Mouse (Mus musculus): ENCODE data around the gene Twsg1.
"Not testable (repeated sequence)": the region's sequence is repeated elsewhere in the genome, so short reads cannot be mapped to it uniquely, and the experiment has no call there.

Gene Twsg1

DNA sequence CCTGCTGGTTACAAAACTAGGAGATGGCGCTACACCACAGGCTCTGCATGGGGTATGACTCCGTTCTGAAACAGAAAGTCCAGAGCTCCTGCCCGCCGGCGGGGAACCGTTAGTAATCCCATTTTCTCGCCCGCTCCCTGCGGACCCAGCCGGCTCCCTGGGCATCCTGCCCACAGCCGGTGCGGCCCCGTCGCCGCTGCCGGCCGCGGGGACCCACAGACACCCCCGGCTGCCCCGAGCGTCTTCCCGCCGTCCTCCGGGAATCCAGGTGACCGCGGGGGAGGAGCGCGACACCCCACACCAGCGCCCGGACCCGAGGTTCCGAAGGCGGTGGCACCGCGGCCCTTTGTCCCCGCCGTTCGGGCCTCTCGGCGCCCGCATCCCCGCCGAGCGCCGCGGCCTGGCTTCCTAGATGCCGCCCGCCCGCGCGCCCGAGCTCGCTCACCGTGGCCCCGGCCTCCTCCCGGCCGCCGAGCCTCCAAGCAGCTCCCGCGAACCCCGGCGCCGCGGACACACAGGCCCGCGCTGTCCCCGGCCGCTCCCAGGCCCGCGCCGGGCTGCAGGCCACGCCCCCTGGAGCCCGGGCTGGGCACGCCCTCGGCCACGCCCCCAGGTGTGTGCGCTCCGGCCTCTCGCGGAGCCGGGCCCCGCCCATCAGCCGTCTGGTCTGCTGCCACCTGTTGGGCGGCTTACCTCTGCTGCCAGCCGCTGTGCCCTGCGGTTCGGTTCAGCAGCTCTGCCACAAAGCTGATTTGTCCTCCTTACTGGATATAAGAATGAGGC lies at the start of gene Twsg1:
Gene Twsg1, minus strand, starts transcription at position 605 of the 783 bp plus-strand sequence.
- peak; percentile 98 for DNase-seq (ENCODE audit: low spot score)

DNA sequence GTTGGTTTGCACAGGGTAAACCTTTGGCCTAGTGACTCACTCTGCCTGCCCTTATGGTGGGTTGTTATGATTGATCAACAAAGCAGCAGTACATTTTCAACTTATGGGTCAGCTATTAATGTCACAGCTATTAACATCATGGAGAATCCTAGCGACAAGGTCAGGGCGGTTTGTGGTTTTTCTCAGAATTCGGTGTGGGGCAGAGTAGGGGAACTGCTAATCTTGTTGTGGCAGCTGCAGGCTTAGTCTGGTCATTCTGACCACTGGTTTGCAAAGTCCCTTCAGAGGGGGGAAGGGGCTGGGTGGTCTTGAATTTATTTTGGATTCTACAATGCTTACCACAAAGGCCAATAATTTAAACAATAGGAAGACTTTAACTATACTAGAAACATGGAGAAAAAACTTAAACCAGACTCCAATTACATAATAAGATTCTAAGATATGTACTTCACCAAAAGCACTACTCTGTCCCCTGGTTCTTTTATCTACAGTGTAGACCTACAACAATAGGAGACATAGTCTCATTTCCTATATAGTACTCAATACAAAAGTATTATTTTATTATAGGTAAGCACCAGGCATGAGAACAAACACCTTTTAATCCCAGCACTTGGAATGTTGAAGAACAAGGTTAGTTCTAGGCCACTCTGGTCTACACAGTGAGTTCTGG lies 37.3 kb upstream of the Twsg1 start:
- DNase-seq (ENCODE audit: low spot score), result no peak

DNA sequence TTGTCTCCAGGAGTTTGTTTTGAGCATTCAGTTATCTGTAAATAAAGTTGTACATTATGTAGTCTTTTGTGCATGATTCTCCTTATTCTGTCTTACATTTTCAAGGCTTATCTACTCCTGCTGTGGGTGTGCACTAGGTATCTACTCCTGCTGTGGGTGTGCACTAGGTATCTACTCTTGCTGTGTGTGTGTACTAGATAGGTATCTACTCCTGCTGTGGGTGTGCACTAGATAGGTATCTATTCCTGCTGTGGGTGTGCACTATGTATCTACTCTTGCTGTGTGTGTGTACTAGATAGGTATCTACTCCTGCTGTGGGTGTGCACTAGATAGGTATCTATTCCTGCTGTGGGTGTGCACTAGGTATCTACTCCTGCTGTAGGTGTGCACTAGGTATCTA lies 25.7 kb upstream of the Twsg1 start:
- DNase-seq (ENCODE audit: low spot score), result not testable (repeated sequence)

DNA sequence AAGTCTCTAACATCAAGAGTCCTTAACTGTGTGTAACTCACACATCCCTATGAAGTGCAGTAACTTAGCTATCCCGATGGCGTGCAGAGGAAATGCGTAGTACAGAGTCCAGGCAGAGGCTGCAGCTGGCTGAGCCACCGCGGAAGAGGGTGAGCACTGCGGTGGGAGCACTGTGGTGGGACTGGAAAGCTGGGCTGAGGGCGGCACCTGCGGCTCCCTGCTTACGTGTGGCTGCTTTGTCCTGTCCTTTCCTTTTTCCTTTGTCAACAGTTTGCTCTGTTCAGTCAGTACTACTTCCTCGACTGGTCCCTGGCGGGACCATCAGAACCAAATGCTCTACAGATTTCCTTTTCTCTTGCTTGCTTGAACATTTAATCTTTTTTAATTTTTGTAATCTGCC lies 16.7 kb upstream of the Twsg1 start:
- peak; percentile 36 for DNase-seq (ENCODE audit: low spot score)

DNA sequence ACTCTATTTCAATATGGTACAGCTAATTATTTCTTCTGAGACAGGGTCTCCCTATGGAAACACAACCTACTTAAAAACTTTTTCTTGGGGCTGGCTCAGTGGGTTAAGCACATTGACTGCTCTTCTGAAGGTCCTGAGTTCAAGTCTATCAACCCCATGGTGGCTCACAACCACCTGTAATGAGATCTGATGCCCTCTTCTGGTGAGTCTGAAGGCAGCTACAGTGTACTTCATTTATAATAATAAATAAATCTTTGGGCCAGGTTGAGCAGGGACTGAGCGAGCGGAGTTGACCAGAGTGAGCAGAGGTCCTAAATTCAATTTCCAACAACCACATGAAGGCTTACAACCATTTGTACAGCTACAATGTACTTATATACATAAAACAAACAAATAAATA lies 11.2 kb upstream of the Twsg1 start:
- DNase-seq (ENCODE audit: low spot score), result no peak

- no peak for DNase-seq (ENCODE audit: low spot score)
Observed at GRCm38 (mm10) chr17:65961606-65962136, 10.6 kb upstream of the Twsg1 start.

GRCm38 (mm10) chr17:65959011-65959410 lies 8.0 kb upstream of the Twsg1 start:
- DNase-seq (ENCODE audit: low spot score), result no peak

DNA sequence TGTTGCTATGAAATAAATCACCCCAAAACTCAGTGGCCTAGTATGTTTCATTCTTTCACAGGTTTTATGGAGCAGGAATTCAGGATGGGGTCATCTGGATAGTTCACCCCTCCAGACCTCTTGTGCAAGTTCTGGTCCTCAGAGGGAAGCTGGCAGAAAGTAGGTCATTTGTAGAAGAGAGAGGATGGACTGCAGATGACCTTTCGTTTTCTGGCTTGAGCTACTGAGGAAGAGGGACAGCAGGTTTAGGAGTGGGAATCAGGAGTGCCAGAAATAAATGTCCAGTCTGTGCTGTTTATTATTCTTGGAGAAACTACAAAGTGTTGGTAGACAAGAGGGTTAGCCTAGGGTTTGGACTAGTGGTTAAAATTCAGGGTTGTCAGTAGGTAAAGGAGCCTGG lies 7.3 kb upstream of the Twsg1 start:
- no peak for DNase-seq (ENCODE audit: low spot score)

- DNase-seq (ENCODE audit: low spot score), result no peak
Observed at GRCm38 (mm10) chr17:65957782-65958325, 6.8 kb upstream of the Twsg1 start.

- DNase-seq (ENCODE audit: low spot score), result no peak
Observed at GRCm38 (mm10) chr17:65956993-65957781, 6.2 kb upstream of the Twsg1 start.

DNA sequence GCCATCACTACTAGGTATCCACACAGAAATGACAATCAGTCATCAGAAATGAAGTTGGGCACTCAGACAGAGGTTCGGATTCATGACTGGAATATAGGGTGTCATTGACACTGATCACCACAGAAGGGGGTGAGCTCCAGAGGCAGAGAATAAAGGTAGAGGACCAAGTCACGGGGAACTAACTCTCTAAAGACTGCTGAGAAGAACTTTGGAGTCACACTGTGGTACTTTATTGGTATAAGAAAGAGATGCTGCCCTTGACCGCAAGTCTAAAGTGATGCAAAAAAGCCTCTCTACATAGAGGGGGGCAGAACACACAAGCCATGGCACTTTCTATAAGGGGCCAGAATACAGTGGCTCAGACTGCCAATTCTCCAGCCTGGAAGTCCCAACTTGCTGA lies 5.1 kb upstream of the Twsg1 start:
- DNase-seq (ENCODE audit: low spot score), result no peak

GRCm38 (mm10) chr17:65953959-65954358 lies 2.9 kb upstream of the Twsg1 start:
- no peak for DNase-seq (ENCODE audit: low spot score)

GRCm38 (mm10) chr17:65952083-65952482 lies 1.1 kb upstream of the Twsg1 start:
- DNase-seq (ENCODE audit: low spot score), result no peak

- no peak for DNase-seq (ENCODE audit: low spot score)
Observed at GRCm38 (mm10) chr17:65950183-65950582, 843 bp downstream of the Twsg1 start.

GRCm38 (mm10) chr17:65947307-65947706 lies 3.7 kb downstream of the Twsg1 start:
- DNase-seq (ENCODE audit: low spot score), result no peak

- no peak for DNase-seq (ENCODE audit: low spot score)
Observed at GRCm38 (mm10) chr17:65945420-65945819, 5.6 kb downstream of the Twsg1 start.

DNA sequence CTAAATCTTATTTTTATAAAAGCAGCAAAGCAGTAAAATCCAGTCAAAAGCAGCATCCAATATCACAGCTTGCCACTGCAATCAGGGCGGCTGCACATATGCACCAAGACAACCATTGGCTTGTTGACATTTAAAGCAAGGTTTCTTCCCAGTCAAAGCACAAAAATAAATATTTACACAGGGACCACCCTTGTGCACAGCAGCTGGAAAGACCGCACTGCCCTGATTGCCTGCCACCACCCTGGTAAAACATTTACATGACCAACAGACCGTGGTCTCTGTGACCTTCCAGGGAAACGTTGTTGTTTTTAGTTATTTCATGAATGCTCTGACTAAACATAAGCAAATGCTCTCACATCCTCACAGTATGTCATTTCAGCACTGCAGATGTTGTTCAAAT lies 8.6 kb downstream of the Twsg1 start:
- no peak for DNase-seq (ENCODE audit: low spot score)

- no peak for DNase-seq (ENCODE audit: low spot score)
Observed at GRCm38 (mm10) chr17:65941275-65941674, 9.8 kb downstream of the Twsg1 start.

- DNase-seq (ENCODE audit: low spot score), result no peak
Observed at GRCm38 (mm10) chr17:65940221-65940620, 10.8 kb downstream of the Twsg1 start.

DNA sequence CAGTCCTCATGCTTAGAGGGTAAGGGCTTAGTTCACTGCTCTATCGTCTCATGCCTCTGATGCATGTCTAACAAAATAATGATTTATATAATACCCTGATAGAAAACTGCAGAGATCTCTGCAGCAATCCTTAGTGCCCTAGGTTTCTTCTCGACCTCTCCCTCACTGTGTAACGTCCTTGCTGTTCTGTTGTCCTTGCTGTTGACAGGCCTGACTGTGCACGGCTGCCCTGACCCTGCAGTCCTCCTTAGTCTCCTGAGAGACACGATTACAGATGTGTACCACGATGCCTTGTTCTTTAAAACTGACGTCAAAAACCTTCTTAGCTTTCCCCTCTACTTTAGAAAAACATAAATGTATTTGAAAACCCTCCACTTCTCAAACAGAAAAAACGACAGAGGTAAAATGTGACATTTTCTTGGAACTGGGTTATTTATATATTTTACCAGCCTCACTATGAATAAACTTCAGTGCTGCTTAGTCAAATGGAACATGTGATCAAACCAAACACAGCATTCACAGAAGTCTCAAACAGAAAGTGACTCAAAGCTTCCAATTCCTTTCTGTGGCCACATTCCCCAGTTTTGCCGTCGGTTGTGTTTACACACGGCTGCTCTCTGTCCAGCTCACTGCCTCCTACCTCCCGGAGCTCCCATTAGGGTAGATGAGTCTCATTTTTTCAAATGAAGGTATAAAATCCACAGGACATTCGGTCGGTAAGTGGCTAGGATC lies 11.4 kb downstream of the Twsg1 start:
- DNase-seq (ENCODE audit: low spot score), result no peak

DNA sequence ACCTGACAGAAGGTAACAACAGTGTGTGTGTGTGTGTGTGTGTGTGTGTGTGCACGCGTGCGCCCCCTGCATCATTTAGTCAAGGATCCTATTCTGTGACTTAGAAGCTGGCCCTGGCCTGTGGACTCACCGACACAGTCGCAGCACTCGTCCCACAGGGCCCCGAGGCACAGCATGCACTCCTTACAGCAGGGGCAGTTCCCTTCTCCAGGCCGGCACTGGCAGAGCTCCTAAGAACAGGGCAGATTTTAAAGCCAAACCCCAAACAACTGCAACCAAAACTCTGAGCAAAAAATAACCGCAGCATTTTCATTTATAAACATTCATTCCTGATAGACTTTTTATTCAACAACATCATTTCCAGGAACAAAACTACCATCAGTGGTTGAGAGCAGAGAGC lies 13.4 kb downstream of the Twsg1 start:
- DNase-seq (ENCODE audit: low spot score), result no peak

DNA sequence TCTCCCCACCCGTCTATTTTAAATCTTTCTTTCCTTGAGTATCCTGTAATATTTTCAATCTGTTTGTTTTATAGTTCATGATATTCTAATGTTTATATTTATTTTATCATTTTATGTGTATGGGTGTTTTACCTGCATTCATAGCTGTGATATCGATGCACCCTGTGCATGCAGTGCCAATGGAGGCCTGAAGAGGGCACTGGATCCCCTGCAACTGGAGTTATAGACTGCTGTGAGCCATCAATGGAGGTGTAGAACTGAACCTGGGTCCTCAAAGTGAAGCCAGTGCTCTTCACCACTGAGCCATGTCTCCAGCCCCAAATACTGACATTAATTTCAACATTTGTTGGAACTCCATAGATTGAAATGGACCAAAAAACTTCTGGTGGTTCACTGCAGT lies 17.3 kb downstream of the Twsg1 start:
- DNase-seq (ENCODE audit: low spot score), result no peak
